Mouse (Mus musculus) ovary, adult 2 months (tissue): ENCODE data around the gene Cops9. TPM values are rescaled to one million over a fixed set of nuclear protein-coding genes. Genes with fewer than 3 reads are reported as not detected.

ENCODE experiments used
- polyA plus RNA-seq: library from polyadenylated mRNA; depleted of rRNA; stranded (reverse); fragments of >200 nt; gene quantifications from 2 replicates; pipeline ENCODE4 v1.2.3, GENCODE M21; 2012; rRNA removed

Cops9 gene
- 38.1 and 77.4 TPM in 2 replicates for polyA plus RNA-seq

GRCm38 (mm10) chr1:92641514-92642272, at the start of gene Cops9:
TSS of gene Cops9 (minus strand) at chr1:92641985.

GRCm38 (mm10) chr1:92648673-92649072, 6.9 kb upstream of the Cops9 start, which contains the start of gene Otos:
TSS of gene Otos (minus strand) at chr1:92648841.

GRCm38 (mm10) chr1:92617488-92617887, 24.3 kb downstream of the Cops9 start, which contains the start of gene Olfr12:
TSS of gene Olfr12 (plus strand) at chr1:92617788.

GRCm38 (mm10) chr1:92605482-92605881, 36.3 kb downstream of the Cops9 start, which contains the start of gene Olfr1410:
TSS of gene Olfr1410 (plus strand) at chr1:92605782.

GRCm38 (mm10) chr1:92594111-92594510, 47.7 kb downstream of the Cops9 start, which contains the start of gene Olfr1411:
TSS of gene Olfr1411 (plus strand) at chr1:92594411.

Other genes starting within 250 kb of the Cops9 start
- gene Ndufa10, start 168.1 kb downstream of the Cops9 start, polyA plus RNA-seq, result 108 and 135 TPM in 2 replicates
- gene Olfr1416, start 156.9 kb downstream of the Cops9 start, polyA plus RNA-seq, result not detected in 2 replicates
- gene Olfr1415, start 145.9 kb downstream of the Cops9 start, polyA plus RNA-seq, result not detected in 2 replicates
- gene Olfr1414, start 123.3 kb downstream of the Cops9 start, polyA plus RNA-seq, result not detected in 2 replicates
- gene Olfr1413, start 70.7 kb downstream of the Cops9 start, polyA plus RNA-seq, result not detected in 2 replicates
- not detected in 2 replicates for gene Olfr1412, start 56.2 kb downstream of the Cops9 start, polyA plus RNA-seq
- gene Olfr1411, start 47.6 kb downstream of the Cops9 start, polyA plus RNA-seq, result not detected in 2 replicates
- gene Olfr1410, start 36.2 kb downstream of the Cops9 start, polyA plus RNA-seq, result not detected in 2 replicates
- not detected in 2 replicates for gene Olfr12, start 24.2 kb downstream of the Cops9 start, polyA plus RNA-seq
- 0.31 TPM in 1 of 2 replicates, not detected in the other for gene Otos, start 6.9 kb upstream of the Cops9 start, polyA plus RNA-seq
- 99.9 and 114 TPM in 2 replicates for gene Gpc1, start 189.7 kb upstream of the Cops9 start, polyA plus RNA-seq